Mouse (Mus musculus): Measurements from ENCODE around the gene Dennd1a.

DNA sequence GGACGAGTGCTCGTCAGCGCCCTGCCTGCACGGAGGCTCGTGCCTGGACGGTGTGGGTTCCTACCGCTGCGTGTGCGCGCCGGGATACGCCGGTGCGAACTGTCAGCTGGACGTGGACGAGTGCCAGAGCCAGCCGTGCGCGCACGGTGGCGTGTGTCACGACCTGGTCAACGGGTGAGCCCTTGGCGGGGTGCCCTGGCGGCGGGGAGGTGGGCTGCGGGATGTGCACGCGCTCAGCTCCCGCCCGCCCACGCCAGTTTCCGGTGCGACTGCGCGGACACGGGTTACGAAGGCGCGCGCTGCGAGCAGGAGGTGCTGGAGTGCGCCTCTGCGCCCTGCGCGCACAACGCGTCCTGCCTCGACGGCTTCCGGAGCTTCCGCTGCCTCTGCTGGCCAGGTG lies 500.7 kb downstream of the Dennd1a start:
- TF ChIP-seq POLR2A (IDR thresholded peaks at IDR 0.05; ENCODE audit: borderline replicate concordance, extremely low read depth, low read depth, low read length) (no peak), CTCF (IDR thresholded peaks at IDR 0.05; ENCODE audit: insufficient read depth, low read length) (no peak)
